Mouse (Mus musculus) hindbrain, postnatal 0 days (tissue): ENCODE results near the gene Tmco4. TPM values are rescaled to one million over a fixed set of nuclear protein-coding genes. Genes with fewer than 3 reads are reported as not detected.

Source experiments
- ATAC-seq: fragments of 200-750 bp; cut with Nextera tagmentation; 2 replicates; pipeline ENCODE4 v1.8.0; 2017; ENCODE audit warnings: mild to moderate bottlenecking, moderate TSS enrichment, moderate library complexity
- DNase-seq: peaks from one replicate; pipeline ENCODE4 v3.0.0-alpha.2; 2015; ENCODE audit warnings: low spot score
- H3K27ac ChIP-seq: fragments of 300-500 bp; sonication (generic); 2 replicates; pipeline ENCODE4 v1.5.1; 2014; ENCODE audit warnings: mild to moderate bottlenecking
- H3K27me3 ChIP-seq: fragments of 300-500 bp; sonication (generic); 2 replicates; pipeline ENCODE4 v1.6.1; 2014; ENCODE audit warnings: low read length, mixed read lengths; ENCODE audit not compliant: insufficient read depth
- H3K36me3 ChIP-seq: fragments of 300-500 bp; sonication (generic); 2 replicates; pipeline ENCODE4 v1.6.1; 2014; ENCODE audit warnings: low read length, mixed read lengths; ENCODE audit not compliant: insufficient read depth
- H3K4me1 ChIP-seq: fragments of 300-500 bp; sonication (generic); 2 replicates; pipeline ENCODE4 v1.6.1; 2014; ENCODE audit warnings: antibody characterized with exemption, low read length, mixed read lengths; ENCODE audit not compliant: insufficient read depth
- H3K4me2 ChIP-seq: fragments of 300-500 bp; sonication (generic); 2 replicates; pipeline ENCODE4 v1.6.1; 2014; ENCODE audit warnings: low read depth, mild to moderate bottlenecking, low read length, moderate library complexity, mixed read lengths
- H3K4me3 ChIP-seq: fragments of 300-500 bp; sonication (generic); 2 replicates; pipeline ENCODE4 v1.5.1; 2014; ENCODE audit warnings: low read length
- H3K9ac ChIP-seq: fragments of 300-500 bp; sonication (generic); replicated peaks from 2 replicates; pipeline ENCODE4 v1.6.1; 2014; ENCODE audit warnings: mild to moderate bottlenecking, low read length, moderate library complexity, mixed read lengths
- H3K9me3 ChIP-seq: fragments of 300-500 bp; sonication (generic); 2 replicates; pipeline ENCODE4 v1.6.1; 2016; ENCODE audit warnings: low read length, mixed read lengths
- CTCF ChIP-seq: IDR thresholded peaks from 2 replicates; pipeline ENCODE4 v1.5.1; 2016; ENCODE audit warnings: antibody characterized with exemption, control low read depth, low read depth
- WGBS: fragments of 180-500 bp; shearing (Covaris S2); extraction: QIAGEN DNeasy Blood & Tissue Kit; methylation state at CpG from one replicate; pipeline ENCODE4 v1.1.7; 2014; 5-methylcytosine and 5-hydroxymethylcytosine counted together
- polyA plus RNA-seq: library from polyadenylated mRNA; unstranded; fragments of >200 nt; fragmentation: Nextera tagmentation; extraction: Ambion mirVana; gene quantifications from 2 replicates; pipeline ENCODE4 v1.2.1, GENCODE M21; 2015
- total RNA-seq: library from RNA; depleted of rRNA; stranded (reverse); fragments of >200 nt; gene quantifications from 2 replicates; pipeline ENCODE4 v1.2.3, GENCODE M21; 2014

Gene Tmco4
- total and polyA plus RNA-seq, 2 experiments from 2014 or later: 2.0 to 2.8 TPM

GRCm38 (mm10) chr4:139058029-139058428 is 85.3 kb downstream of the Tmco4 start:
- 81% methylated on average over 5 of the region's 5 CpGs for WGBS
- TF ChIP-seq CTCF: no peak
- DNase-seq (no peak), ATAC-seq (no peak)
- Histone ChIP-seq H3K27ac (no peak overlapping the region), H3K9me3 (no peaks in the 10 kb centered on the region), H3K9ac (no peak overlapping the region), H3K27me3 (0 out of 2 replicates have a peak, but pooled peaks cover 3% of the 10 kb centered on the region), H3K36me3 (no peaks in the 10 kb centered on the region), H3K4me3 (no peak overlapping the region), H3K4me2 (no peak overlapping the region), H3K4me1 (peaks cover 15% of the 10 kb centered on the region; the same call in 1 of the 2 replicates)

GRCm38 (mm10) chr4:139059569-139059968 is 86.9 kb downstream of the Tmco4 start:
- ATAC-seq: no peak
- Histone ChIP-seq H3K9me3 (no peaks in the 10 kb centered on the region), H3K27ac (no peak overlapping the region), H3K4me3 (no peak overlapping the region), H3K4me2 (no peak overlapping the region), H3K9ac (no peak overlapping the region), H3K4me1 (0 out of 2 replicates have a peak, but pooled peaks cover 11% of the 10 kb centered on the region), H3K36me3 (no peaks in the 10 kb centered on the region), H3K27me3 (0 out of 2 replicates have a peak, but pooled peaks cover 3% of the 10 kb centered on the region)
- WGBS: 24% methylated on average over 7 of the region's 7 CpGs
- TF ChIP-seq CTCF: no peak
- DNase-seq: peak; percentile 47

GRCm38 (mm10) chr4:139064831-139065230 is 92.1 kb downstream of the Tmco4 start:
- no peak overlapping the region for H3K9ac ChIP-seq
- no peaks in the 10 kb centered on the region for H3K9me3 ChIP-seq
- H3K36me3 ChIP-seq: no peaks in the 10 kb centered on the region
- no peaks in the 10 kb centered on the region; the same call in 1 of the 2 replicates for H3K27me3 ChIP-seq
- H3K27ac ChIP-seq: no peak overlapping the region
- no peaks in the 10 kb centered on the region for H3K4me1 ChIP-seq
- H3K4me3 ChIP-seq: no peak overlapping the region
- no peak overlapping the region for H3K4me2 ChIP-seq
- 96% methylated on average over 5 of the region's 5 CpGs for WGBS
- DNase-seq (no peak), ATAC-seq (no peak)
- no peak for TF ChIP-seq CTCF

- Histone ChIP-seq H3K4me2 (no peak overlapping the region), H3K27me3 (no peaks in the 10 kb centered on the region; the same call in 1 of the 2 replicates), H3K9ac (no peak overlapping the region), H3K4me3 (no peak overlapping the region), H3K4me1 (no peaks in the 10 kb centered on the region), H3K9me3 (no peaks in the 10 kb centered on the region), H3K36me3 (no peaks in the 10 kb centered on the region), H3K27ac (no peak overlapping the region)
- 23% methylated on average over 4 of the region's 4 CpGs for WGBS
- no peak for ATAC-seq
- no peak for TF ChIP-seq CTCF
- no peak for DNase-seq
Measured at GRCm38 (mm10) chr4:139068287-139068686, 95.6 kb downstream of the Tmco4 start.

- Histone ChIP-seq H3K9me3 (no peaks in the 10 kb centered on the region), H3K9ac (no peak overlapping the region), H3K4me2 (peak overlapping the region; percentile 83), H3K4me3 (peak overlapping the region; percentile 58), H3K27me3 (peaks cover 29% of the 10 kb centered on the region), H3K4me1 (no peaks in the 10 kb centered on the region; the same call in 1 of the 2 replicates), H3K36me3 (no peaks in the 10 kb centered on the region), H3K27ac (no peak overlapping the region)
- TF ChIP-seq CTCF: peak; percentile 26; the same call in 1 of the 2 replicates
- DNase-seq (peak; percentile 23), ATAC-seq (no peak)
- WGBS: 15% methylated on average over 29 of the region's 29 CpGs
Measured at GRCm38 (mm10) chr4:139074060-139074459, 101.4 kb downstream of the Tmco4 start.

- TF ChIP-seq CTCF: no peak
- ATAC-seq (peak; percentile 27; the same call in 1 of the 2 replicates), DNase-seq (no peak)
- Histone ChIP-seq H3K9me3 (no peaks in the 10 kb centered on the region), H3K9ac (peak within 1 kb of the TSS; percentile 59), H3K36me3 (no peaks in the 10 kb centered on the region), H3K4me1 (no peaks in the 10 kb centered on the region; the same call in 1 of the 2 replicates), H3K27ac (no peak within 1 kb of the TSS), H3K4me2 (peak within 1 kb of the TSS; percentile 83), H3K4me3 (peak within 1 kb of the TSS; percentile 58), H3K27me3 (peaks cover 29% of the 10 kb centered on the region)
- 2% methylated on average over 69 of the region's 77 CpGs for WGBS
Measured at GRCm38 (mm10) chr4:139075041-139075711, 102.5 kb downstream of the Tmco4 start, which contains the start of gene Htr6. Gene Htr6 (minus strand): TSS chr4:139075570.

DNA sequence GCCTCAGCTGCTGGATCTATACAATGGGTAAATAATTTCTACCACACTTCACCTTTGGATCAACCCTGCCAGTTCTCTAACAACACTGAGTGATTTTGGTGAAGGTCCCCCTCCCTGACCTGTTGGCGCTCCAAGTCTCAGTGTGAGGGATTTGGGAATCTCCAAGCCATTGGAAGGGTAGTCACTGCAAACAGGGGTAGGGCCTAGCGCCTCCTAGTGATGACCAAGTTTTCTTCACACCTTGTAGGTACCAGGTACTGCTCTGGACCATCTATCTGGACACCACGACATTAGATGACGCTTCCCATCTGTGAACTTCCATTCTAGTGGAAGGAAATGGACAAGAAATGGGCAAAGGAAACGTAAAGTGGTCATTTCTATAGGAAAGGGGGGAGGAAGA is 103.2 kb downstream of the Tmco4 start:
- H3K27me3 ChIP-seq: peaks cover 29% of the 10 kb centered on the region
- DNase-seq: no peak
- H3K9ac ChIP-seq: peak overlapping the region; percentile 59; the same call in 1 of the 2 replicates
- no peaks in the 10 kb centered on the region for H3K9me3 ChIP-seq
- H3K36me3 ChIP-seq: no peaks in the 10 kb centered on the region
- no peak for ATAC-seq
- peak overlapping the region; percentile 83 for H3K4me2 ChIP-seq
- TF ChIP-seq CTCF: peak; percentile 36; the same call in 1 of the 2 replicates
- no peak overlapping the region for H3K27ac ChIP-seq
- no peaks in the 10 kb centered on the region; the same call in 1 of the 2 replicates for H3K4me1 ChIP-seq
- peak overlapping the region; percentile 58 for H3K4me3 ChIP-seq
- WGBS: 21% methylated on average over 5 of the region's 5 CpGs
